Mouse (Mus musculus) CH12.LX (cell line): ENCODE measurements around the gene Sppl2a. TPM values are rescaled to one million over a fixed set of nuclear protein-coding genes. Genes with fewer than 3 reads are reported as not detected.

Source experiments
- DNase-seq: peaks from one replicate; pipeline ENCODE4 v3.0.0-alpha.2; 2013; ENCODE audit errors: extremely low read depth
- H3K27ac ChIP-seq: 2 replicates; pipeline ENCODE4 v1.5.1; 2012; ENCODE audit warnings: low read depth, mild to moderate bottlenecking, control low read depth, moderate library complexity; ENCODE audit not compliant: insufficient read depth
- H3K27me3 ChIP-seq: replicated peaks from 2 replicates; pipeline ENCODE3; 2012; ENCODE audit warnings: inconsistent platforms
- H3K36me3 ChIP-seq, 2 experiments: replicated peaks in 1 of 2; 2 replicates each; pipeline versions ENCODE3 to v1.6.1; 2012; ENCODE audit warnings: inconsistent platforms in 1 of 2, low read length in 1 of 2, mild to moderate bottlenecking in 1 of 2, mixed read lengths in 1 of 2, moderate library complexity in 1 of 2; ENCODE audit not compliant: control insufficient read depth in 1 of 2, insufficient read depth in 1 of 2
- H3K4me1 ChIP-seq, 2 experiments: 2 replicates each; pipeline ENCODE4 v1.6.1; 2012; ENCODE audit warnings: inconsistent platforms in 1 of 2, moderate library complexity in 1 of 2; ENCODE audit not compliant: insufficient read depth in 2 of 2, control insufficient read depth in 1 of 2
- H3K4me2 ChIP-seq: 2 replicates; pipeline ENCODE4 v1.6.1; 2012; ENCODE audit warnings: low read depth, mild to moderate bottlenecking, control low read depth; ENCODE audit not compliant: poor library complexity, insufficient read depth, severe bottlenecking
- H3K4me3 ChIP-seq, 3 experiments: fragments of 150-350 bp in 1 of 3; sonication (generic) in 1 of 3; replicated peaks in 1 of 3; 2 replicates each; pipeline versions ENCODE3 to v1.5.1; 2011 to 2012; ENCODE audit warnings: low read depth in 2 of 3, low read length in 2 of 3, mild to moderate bottlenecking in 2 of 3, moderate library complexity in 2 of 3, control low read depth in 1 of 3, improper control_type of control experiment in 1 of 3, inconsistent platforms in 1 of 3, mixed read lengths in 1 of 3; ENCODE audit not compliant: poor library complexity in 1 of 3
- H3K79me2 ChIP-seq: replicated peaks from 2 replicates; pipeline ENCODE4 v1.6.1; 2012; ENCODE audit warnings: mild to moderate bottlenecking, moderate library complexity; ENCODE audit not compliant: control insufficient read depth, poor library complexity, insufficient read depth, severe bottlenecking; ENCODE audit errors: extremely low read depth
- H3K9ac ChIP-seq: 2 replicates; pipeline ENCODE4 v1.6.1; 2012; ENCODE audit warnings: low read depth, mild to moderate bottlenecking, control low read depth, moderate library complexity; ENCODE audit not compliant: insufficient read depth
- H3K9me3 ChIP-seq: replicated peaks from 2 replicates; pipeline ENCODE3; 2012; ENCODE audit warnings: low read length, inconsistent platforms, mixed read lengths
- CHD1 ChIP-seq: IDR thresholded peaks from 2 replicates; pipeline ENCODE4 v1.6.1; 2012; ENCODE audit warnings: low read depth, low read length, improper control_type of control experiment, inconsistent platforms
- CHD2 ChIP-seq: IDR thresholded peaks from 2 replicates; pipeline ENCODE4 v1.6.1; 2011; ENCODE audit warnings: low read length, improper control_type of control experiment
- CTCF ChIP-seq, 2 experiments: IDR thresholded peaks in 1 of 2; conservative IDR thresholded peaks in 1 of 2; 2 replicates each; pipeline ENCODE4 v1.5.1; 2011 to 2012; ENCODE audit warnings: low read depth in 2 of 2, low read length in 2 of 2, improper control_type of control experiment in 1 of 2, inconsistent platforms in 1 of 2, mild to moderate bottlenecking in 1 of 2, moderate library complexity in 1 of 2
- E2F4 ChIP-seq: IDR thresholded peaks from 2 replicates; pipeline ENCODE4 v1.6.1; 2011; ENCODE audit warnings: low read depth, low read length, improper control_type of control experiment; ENCODE audit not compliant: insufficient replicate concordance
- EP300 ChIP-seq: IDR thresholded peaks from 2 replicates; pipeline ENCODE4 v1.6.1; 2011; ENCODE audit warnings: low read length, improper control_type of control experiment
- GABPA ChIP-seq: IDR thresholded peaks from 2 replicates; pipeline ENCODE4 v1.6.1; 2012; ENCODE audit warnings: low read depth, low read length, improper control_type of control experiment, inconsistent platforms; ENCODE audit not compliant: insufficient replicate concordance
- JUN ChIP-seq: IDR thresholded peaks from 2 replicates; pipeline ENCODE4 v1.6.1; 2011; ENCODE audit warnings: low read depth, mild to moderate bottlenecking, low read length, improper control_type of control experiment, moderate library complexity; ENCODE audit not compliant: insufficient read depth
- MEF2A ChIP-seq: IDR thresholded peaks from 2 replicates; pipeline ENCODE4 v1.6.1; 2014; ENCODE audit warnings: low read depth, mild to moderate bottlenecking, inconsistent platforms, low read length, improper control_type of control experiment, borderline replicate concordance
- MXI1 ChIP-seq: IDR thresholded peaks from 2 replicates; pipeline ENCODE4 v1.6.1; 2011; ENCODE audit warnings: mild to moderate bottlenecking, low read depth, low read length, improper control_type of control experiment
- MYC ChIP-seq: IDR thresholded peaks from 2 replicates; pipeline ENCODE4 v1.6.1; 2011; ENCODE audit warnings: low read depth, mild to moderate bottlenecking, improper control_type of control experiment, low read length
- NRF1 ChIP-seq: IDR thresholded peaks from 2 replicates; pipeline ENCODE4 v1.6.1; 2014; ENCODE audit warnings: low read depth, mild to moderate bottlenecking, inconsistent platforms, low read length, improper control_type of control experiment, moderate library complexity
- POLR2A ChIP-seq: IDR thresholded peaks from 2 replicates; pipeline ENCODE4 v1.6.1; 2011; ENCODE audit warnings: low read depth, mild to moderate bottlenecking, improper control_type of control experiment, low read length
- POLR2AphosphoS2 ChIP-seq: IDR thresholded peaks from 2 replicates; pipeline ENCODE4 v1.6.1; 2011; ENCODE audit warnings: low read depth, low read length, improper control_type of control experiment
- RAD21 ChIP-seq: IDR thresholded peaks from 2 replicates; pipeline ENCODE4 v1.6.1; 2011; ENCODE audit warnings: low read depth, mild to moderate bottlenecking, low read length, improper control_type of control experiment, moderate library complexity
- RCOR1 ChIP-seq: conservative IDR thresholded peaks from 2 replicates; pipeline ENCODE4 v1.6.1; 2012; ENCODE audit warnings: low read depth, mild to moderate bottlenecking, inconsistent platforms, low read length, improper control_type of control experiment
- SIN3A ChIP-seq: IDR thresholded peaks from 2 replicates; pipeline ENCODE4 v1.6.1; 2012; ENCODE audit warnings: low read length, improper control_type of control experiment, inconsistent platforms
- SMC3 ChIP-seq: IDR thresholded peaks from 2 replicates; pipeline ENCODE4 v1.6.1; 2011; ENCODE audit warnings: low read depth, low read length, improper control_type of control experiment
- TBP ChIP-seq: conservative IDR thresholded peaks from 2 replicates; pipeline ENCODE4 v1.6.1; 2011; ENCODE audit warnings: low read depth, low read length, improper control_type of control experiment
- TCF12 ChIP-seq: IDR thresholded peaks from 2 replicates; pipeline ENCODE4 v1.6.1; 2014; ENCODE audit warnings: low read depth, mild to moderate bottlenecking, inconsistent platforms, low read length, improper control_type of control experiment
- UBTF ChIP-seq: IDR thresholded peaks from 2 replicates; pipeline ENCODE4 v1.6.1; 2012; ENCODE audit warnings: low read depth, mild to moderate bottlenecking, inconsistent platforms, low read length, improper control_type of control experiment, moderate library complexity
- USF2 ChIP-seq: conservative IDR thresholded peaks from 2 replicates; pipeline ENCODE4 v1.6.1; 2011; ENCODE audit warnings: low read depth, low read length, improper control_type of control experiment
- ZKSCAN1 ChIP-seq: IDR thresholded peaks from 2 replicates; pipeline ENCODE4 v1.6.1; 2012; ENCODE audit warnings: low read depth, inconsistent platforms, low read length, improper control_type of control experiment, borderline replicate concordance
- ZMIZ1 ChIP-seq: IDR thresholded peaks from 2 replicates; pipeline ENCODE4 v1.6.1; 2012; ENCODE audit warnings: low read depth, mild to moderate bottlenecking, inconsistent platforms, low read length, improper control_type of control experiment
- ZNF384 ChIP-seq: IDR thresholded peaks from 2 replicates; pipeline ENCODE4 v1.6.1; 2012; ENCODE audit warnings: low read depth, low read length, improper control_type of control experiment, inconsistent platforms
- dilution Hi-C: fragments of 300-500 bp; cut with MboI; formaldehyde crosslinking; loops from 2 replicates; pipeline ENCODE4 v1.14.3; 2020; ENCODE audit warnings: low sequenced_read_pairs; ENCODE audit not compliant: extremely low pct_unique_long_range_greater_than_20kb, extremely low pct_ligation_motif_present
- in situ Hi-C: fragments of 300-500 bp; cut with MboI; formaldehyde crosslinking; loops from 3 replicates; pipeline ENCODE4 v1.14.3; 2019; ENCODE audit warnings: low sequenced_read_pairs, low pct_ligation_motif_present, low pct_unique_long_range_greater_than_20kb, mixed read lengths
- polyA plus RNA-seq: library from polyadenylated mRNA; unstranded; fragments of >175 nt; gene quantifications from 2 replicates; pipeline ENCODE4 v1.2.1, GENCODE M21; 2012; ENCODE audit warnings: low read depth; ENCODE audit not compliant: insufficient read length
- total RNA-seq, 2 experiments: library from RNA; depleted of rRNA; stranded (reverse); fragments of 300-350 nt in 1 of 2; fragments of >200 nt in 1 of 2; gene quantifications; 2 replicates each; pipeline ENCODE4 v1.2.3; 2012 to 2014

The Sppl2a gene
- total and polyA plus RNA-seq, 3 experiments = 35.3 to 52.4 (median 37.4) TPM

DNA sequence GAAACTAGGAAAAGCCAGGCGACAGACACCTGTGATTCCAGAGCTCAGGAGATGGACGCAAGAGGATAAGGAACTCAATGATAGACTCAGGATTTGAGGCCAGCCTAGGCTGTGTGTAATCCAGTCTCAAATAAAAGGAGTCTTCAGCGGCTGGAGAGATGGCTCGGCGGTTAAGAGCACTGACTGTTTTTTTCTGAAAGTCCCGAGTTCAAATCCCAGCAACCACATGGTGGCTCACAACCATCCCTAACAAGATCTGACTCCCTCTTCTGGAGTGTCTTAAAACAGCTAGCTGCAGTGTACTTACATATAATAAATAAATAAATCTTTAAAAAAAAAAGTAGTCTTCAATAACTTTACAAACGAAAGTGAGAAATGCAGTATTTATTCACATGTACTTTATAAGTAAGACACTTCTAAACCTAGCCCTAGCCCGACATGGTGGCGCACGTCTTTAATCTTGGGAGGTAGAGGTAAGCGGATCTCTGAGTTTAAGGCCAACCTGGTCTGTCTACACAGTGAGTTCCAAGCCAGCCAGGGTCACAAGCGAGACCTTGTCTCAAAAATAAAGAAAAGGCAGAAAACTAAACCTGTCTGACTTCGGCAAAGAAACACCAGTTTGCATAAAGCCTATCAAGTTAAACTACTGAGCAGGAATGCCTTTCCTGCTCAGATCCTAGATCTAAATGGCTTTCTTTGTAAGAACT lies 58.1 kb downstream of the Sppl2a start:
- in situ Hi-C loops = no loop called here
- peak; percentile 21 for DNase-seq
- peaks cover 8 to 18% of the 10 kb centered on the region in 2 experiments for H3K4me1 ChIP-seq
- TF ChIP-seq TBP (0 out of 2 replicates have a peak, but pooled peaks have one; percentile 58), MYC (peak; percentile 69; the same call in 1 of the 2 replicates), MEF2A (no peak), POLR2AphosphoS2 (no peak), ZNF384 (peak; percentile 36; the same call in 1 of the 2 replicates), CTCF (conservative IDR thresholded peaks at IDR 0.05 in 1 of 2, IDR thresholded peaks at IDR 0.05 in 1 of 2; ENCODE audit: low read depth in 2 of 2, low read length in 2 of 2) (peak in 1 of 2 experiments; percentile 46; a peak in 2 of 4 replicates), UBTF (no peak)
- TF ChIP-seq, all 38 proteins: peak for 4
- Histone ChIP-seq H3K27me3 (no peaks in the 10 kb centered on the region), H3K4me2 (peak overlapping the region; percentile 84), H3K9me3 (no peaks in the 10 kb centered on the region), H3K79me2 (peaks cover 30% of the 10 kb centered on the region), H3K4me3 (peak overlapping the region; percentile 70 to 93 (median 88)), H3K36me3 (no peaks in the 10 kb centered on the region), H3K27ac (peak overlapping the region; percentile 88), H3K9ac (peak overlapping the region; percentile 82)
- dilution Hi-C loops = no loop called here

DNA sequence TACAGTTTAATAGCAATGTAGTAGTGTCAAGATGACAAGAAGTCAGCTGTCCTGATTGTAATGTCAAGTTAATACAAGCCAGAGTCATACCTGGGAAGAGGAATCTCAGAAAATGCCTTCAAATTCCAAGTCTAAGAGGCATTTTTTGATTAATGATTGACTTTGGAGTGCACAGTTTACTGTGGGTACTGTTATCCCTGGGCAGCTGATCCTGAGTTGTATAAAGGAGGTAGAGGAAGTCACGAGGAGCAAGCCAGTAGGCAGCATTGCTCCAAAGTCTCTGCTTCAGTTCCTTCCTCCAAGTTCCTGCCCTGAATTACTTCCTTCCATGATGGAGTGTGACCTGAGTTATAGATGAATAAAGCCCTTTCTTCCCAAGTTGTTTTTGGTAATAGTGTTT lies 66.7 kb downstream of the Sppl2a start:
- TF ChIP-seq SIN3A (no peak), TBP (no peak), CHD2 (no peak), TCF12 (no peak), SMC3 (no peak), JUN (no peak), GABPA (no peak), MEF2A (no peak), E2F4 (no peak), ZKSCAN1 (no peak), CHD1 (no peak), EP300 (no peak), NRF1 (no peak), ZMIZ1 (no peak), POLR2A (no peak), RCOR1 (no peak), USF2 (no peak), MXI1 (no peak), RAD21 (no peak)
- TF ChIP-seq, all 38 proteins: peak for 0
- H3K79me2 ChIP-seq = peaks cover 41% of the 10 kb centered on the region
- H3K4me1 ChIP-seq = peaks cover 4% of the 10 kb centered on the region in 2 experiments; a peak in 2 of 4 replicates
- dilution Hi-C loops (no loop called here), in situ Hi-C loops (no loop called here)
- no peaks in the 10 kb centered on the region for H3K9me3 ChIP-seq
- H3K4me3 ChIP-seq = no peak overlapping the region
- no peak overlapping the region for H3K9ac ChIP-seq
- no peaks in the 10 kb centered on the region for H3K27me3 ChIP-seq
- H3K27ac ChIP-seq = no peak overlapping the region
- no peak for DNase-seq
- H3K36me3 ChIP-seq = peaks cover 0 to 6% of the 10 kb centered on the region in 2 experiments
- H3K4me2 ChIP-seq = no peak overlapping the region
